Mouse (Mus musculus): Measurements from ENCODE around the gene Plagl2.
"Not testable (repeated sequence)": the region's sequence is repeated elsewhere in the genome, so short reads cannot be mapped to it uniquely, and the experiment has no call there.

Plagl2 gene

DNA sequence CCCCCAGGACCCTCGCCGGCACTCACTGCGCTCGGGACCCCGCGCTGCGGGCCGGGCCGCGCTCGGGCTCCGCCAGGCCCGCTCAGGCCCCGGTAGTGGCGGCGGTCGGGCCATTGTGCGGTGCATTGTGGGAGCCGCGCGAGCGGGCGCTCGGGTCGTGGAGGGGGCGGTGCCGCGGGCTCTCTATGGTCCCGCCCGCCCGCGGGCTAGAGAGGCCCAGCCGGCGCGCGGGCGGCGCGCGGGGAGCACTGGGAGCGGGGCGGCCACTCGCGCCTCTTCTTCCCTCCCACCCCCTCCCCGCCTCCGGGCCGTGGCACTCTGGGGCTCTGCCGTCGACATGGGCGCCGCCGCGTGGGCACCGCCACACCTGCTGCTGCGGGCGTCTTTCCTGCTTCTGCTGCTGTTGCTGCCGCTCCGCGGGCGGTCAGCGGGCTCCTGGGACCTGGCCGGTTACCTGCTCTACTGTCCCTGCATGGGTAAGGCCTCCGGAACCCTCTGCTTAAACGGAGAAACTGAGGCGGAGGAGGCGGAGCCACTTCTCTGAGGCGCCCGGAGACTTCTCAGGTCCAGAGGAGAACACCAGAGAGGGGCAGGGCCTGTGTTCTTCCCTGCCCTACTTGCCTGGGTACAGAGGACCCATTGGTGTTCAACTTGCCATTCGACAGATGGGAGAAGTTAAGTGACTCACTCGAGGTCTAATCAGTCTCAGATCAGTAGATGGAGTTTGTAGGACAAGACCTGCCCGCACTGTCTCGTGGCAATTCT lies at the start of gene Plagl2, which contains the start of gene Pofut1:
Gene Plagl2, minus strand, starts transcription at position 177 of the 765 bp plus-strand sequence.
Gene Pofut1, plus strand, starts transcription at position 284 of the 765 bp plus-strand sequence.
- in situ Hi-C loops (cut with MseI, MboI): no loop called here

DNA sequence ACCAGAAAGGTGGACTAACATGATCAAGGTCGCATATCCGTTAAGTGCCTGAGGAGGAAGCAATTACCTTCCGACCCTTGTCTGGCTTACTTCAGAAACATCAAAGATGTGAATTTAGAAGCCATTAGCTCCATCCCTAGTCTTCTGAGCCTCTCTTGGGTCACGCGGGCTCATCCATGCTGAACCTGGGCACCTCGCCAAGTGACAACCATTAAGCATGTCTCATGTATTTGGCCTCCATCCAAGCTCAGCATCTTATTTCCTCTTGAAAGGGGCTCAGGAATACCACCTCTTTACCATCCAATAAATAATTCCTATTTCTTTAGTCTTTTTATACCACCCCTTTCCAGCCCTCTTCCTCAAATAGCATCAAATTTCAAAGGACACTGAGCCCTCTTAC lies 46.6 kb upstream of the Plagl2 start:
- in situ Hi-C loops (cut with MseI, MboI): no loop called here

GRCm38 (mm10) chr2:153286524-153286923 lies 45.3 kb upstream of the Plagl2 start:
- in situ Hi-C loops (cut with MseI, MboI): no loop called here

DNA sequence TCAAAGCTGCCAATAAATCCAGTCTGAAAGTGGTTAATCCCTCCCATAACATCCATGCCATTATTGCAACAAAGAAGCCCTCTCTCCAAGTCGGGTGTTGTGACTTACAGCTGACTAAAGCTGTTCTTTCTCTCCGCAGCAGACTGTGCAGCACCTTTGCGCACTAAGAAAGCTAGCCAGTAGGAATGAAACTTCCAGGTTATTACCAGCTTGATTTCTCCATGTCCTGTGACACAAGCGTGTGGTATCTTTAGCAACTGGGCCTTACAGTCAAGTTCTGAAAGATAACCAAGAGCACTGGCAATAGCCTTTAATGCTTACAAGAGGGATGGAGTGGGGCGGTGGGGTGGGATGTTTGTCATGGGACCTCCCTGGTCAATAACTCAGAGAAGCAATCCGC lies 42.7 kb upstream of the Plagl2 start:
- in situ Hi-C loops (cut with MseI, MboI): no loop called here

DNA sequence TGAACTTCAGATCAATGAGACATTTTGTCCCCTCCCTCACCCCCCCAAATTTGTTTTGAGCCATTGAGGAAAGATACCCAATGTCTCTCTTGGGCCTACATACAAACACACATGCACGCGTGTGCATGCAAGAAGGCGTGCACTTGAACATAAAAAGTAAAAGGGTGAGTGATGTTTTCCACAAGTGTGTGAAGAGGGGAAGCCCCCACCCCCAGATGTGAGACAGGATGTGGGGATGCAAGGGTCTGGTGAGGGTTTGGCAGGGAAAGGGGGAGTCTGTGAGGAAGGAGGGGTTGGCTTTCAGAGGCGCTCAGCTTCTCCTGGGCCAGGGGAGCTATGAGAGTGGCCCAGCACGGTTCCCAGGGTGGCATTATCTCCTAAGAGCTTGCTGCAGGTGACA lies 37.1 kb upstream of the Plagl2 start:
- in situ Hi-C loops (cut with MseI, MboI): no loop called here

DNA sequence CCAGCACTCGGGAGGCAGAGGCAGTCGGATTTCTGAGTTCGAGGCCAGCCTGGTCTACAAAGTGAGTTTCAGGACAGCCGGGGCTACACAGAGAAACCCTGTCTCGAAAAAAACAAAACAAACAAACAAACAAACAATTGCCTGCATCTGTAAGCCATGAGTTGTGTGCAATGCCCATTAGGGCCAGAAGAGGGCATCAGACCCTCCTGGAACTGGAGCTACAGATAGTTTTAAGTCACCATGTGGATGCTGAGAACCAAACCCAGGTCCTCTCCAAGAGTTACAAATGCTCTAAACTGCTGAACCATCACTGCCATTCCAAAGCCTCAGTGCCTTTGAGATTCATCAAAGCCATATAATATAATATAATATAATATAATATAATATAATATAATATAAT lies 35.6 kb upstream of the Plagl2 start:
- in situ Hi-C loops (cut with MseI, MboI): not testable (repeated sequence)

DNA sequence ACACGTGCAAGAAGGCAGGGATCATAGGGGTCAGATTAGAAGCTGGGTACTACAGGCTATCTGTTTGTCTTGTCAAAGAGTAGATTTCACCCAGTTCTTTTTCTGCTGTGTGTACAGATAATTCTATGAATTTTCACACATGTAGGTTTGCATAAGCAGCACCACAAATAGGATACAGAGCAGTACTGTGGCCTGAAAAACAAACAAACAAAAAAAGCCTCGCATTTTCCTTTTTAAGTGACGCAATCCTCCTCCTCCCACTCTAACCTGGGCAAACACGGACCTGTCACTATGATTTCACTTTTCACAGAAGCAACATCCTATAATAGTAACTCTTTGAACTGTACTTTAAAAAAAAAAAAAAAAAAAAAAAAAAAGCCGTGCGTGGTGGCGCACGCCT lies 35.2 kb upstream of the Plagl2 start:
- in situ Hi-C loops (cut with MseI, MboI): no loop called here

DNA sequence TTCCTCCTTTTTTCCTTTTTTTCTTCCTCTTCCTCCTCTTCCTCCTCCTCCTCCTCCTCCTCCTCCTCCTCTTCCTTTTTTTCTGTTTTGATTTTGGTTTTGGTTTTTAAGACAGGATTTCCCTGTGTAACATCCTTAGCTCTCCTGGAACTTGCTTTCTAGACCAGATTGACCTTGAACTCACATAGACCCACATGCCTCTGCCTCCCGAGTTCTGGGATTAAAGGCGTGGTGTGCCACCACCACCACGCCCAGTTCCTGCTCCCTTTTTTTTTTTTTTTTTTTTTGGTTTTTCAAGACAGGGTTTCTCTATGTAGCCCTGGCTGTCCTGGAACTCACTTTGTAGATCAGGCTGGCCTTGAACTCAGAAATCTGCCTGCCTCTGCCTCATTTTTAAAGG lies 34.4 kb upstream of the Plagl2 start:
- in situ Hi-C loops (cut with MseI, MboI): not testable (repeated sequence)

GRCm38 (mm10) chr2:153274919-153275247 lies 33.7 kb upstream of the Plagl2 start:
- in situ Hi-C loops (cut with MseI, MboI): no loop called here

DNA sequence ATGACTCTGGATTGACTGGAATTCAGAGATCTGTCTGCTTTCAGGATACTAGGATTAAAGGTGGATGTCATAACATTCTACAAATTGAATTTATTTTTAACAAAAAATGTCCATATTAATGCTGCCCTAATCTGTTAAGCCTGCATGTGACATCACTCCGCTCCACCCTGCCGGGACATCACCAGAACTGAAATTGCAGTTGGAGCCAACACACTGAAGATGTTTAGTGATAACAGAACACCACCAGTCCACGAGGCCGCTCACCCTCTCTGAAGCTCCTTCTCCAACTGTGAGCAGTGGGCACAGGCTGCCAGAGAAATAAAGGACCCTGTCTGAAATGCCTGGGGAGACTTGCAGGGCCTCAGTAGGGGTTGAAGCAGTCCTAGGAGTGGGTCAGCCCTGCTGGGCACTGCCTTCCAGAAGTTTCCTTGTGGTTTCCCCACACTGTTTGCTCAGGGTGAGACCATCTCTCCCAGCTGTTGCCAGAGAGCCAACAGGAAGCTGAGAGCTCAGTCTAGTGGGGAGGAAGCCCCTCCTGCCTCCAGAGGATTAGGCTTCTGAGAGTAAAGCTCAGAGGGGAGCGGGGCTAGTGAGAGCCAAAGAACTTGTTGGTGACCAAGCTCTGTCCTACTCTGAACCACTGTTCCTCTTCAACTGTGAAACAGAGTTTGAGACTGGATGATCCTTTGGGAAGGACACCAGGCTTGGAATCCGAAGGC lies 33.1 kb upstream of the Plagl2 start:
- in situ Hi-C loops (cut with MseI, MboI): not testable (repeated sequence)

DNA sequence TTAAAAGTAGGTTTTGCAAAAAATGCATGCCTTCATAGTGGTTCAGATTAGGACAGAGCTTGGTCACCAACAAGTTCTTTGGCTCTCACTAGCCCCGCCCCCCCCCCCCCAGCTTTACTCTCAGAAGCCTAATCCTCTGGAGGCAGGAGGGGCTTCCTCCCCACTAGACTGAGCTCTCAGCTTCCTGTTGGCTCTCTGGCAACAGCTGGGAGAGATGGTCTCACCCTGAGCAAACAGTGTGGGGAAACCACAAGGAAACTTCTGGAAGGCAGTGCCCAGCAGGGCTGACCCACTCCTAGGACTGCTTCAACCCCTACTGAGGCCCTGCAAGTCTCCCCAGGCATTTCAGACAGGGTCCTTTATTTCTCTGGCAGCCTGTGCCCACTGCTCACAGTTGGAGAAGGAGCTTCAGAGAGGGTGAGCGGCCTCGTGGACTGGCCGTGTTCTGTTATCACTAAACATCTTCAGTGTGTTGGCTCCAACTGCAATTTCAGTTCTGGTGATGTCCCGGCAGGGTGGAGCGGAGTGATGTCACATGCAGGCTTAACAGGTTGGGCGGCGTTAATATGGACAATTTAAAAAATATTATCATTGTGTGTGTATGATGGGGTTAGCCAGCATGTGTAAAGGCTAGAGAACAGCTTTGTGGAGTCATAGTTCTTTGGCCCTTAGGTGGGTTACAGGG lies 29.1 kb upstream of the Plagl2 start:
- in situ Hi-C loops (cut with MseI, MboI): not testable (repeated sequence)

DNA sequence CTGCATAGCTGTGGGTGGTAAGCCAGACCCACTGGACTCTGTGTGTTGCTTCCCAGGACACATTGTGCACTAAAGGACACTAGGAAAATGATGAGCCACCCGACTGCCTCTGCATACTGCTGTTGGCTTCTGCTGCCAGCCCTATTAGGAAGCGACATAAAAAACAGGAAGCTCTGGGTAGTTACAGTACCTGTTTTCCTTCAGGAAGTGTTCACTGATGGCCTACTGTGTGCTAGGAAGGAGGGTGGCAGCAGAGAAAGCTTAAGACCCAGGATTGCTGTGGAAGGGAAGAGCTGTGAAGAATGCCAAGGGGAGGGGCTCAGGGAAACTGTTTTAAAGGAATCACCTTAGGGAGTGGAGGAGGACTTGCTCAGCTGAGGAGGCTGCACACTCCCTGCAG lies 26.1 kb upstream of the Plagl2 start:
- in situ Hi-C loops (cut with MseI, MboI): no loop called here

DNA sequence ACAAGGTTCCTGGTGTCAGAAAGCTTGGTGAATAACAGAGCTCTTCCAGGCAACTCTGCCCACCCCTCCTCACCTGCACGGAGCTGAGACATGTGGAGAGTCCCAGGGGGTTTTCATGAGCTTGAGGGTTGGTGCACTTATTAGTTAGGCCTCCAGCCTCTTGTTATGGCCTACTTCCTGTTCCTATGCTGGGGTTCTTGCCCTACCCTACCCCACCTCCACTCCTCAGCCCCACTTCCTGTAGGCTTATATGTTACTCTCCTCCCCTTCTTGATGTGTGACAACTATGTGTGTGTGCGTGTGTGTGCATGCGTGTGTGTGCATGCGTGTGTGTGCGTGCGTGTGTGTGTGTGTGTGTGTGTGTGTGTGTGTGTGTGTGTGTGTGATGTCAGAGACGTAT lies 21.8 kb upstream of the Plagl2 start:
- in situ Hi-C loops (cut with MseI, MboI): no loop called here

- in situ Hi-C loops (cut with MseI, MboI): no loop called here
Observed at GRCm38 (mm10) chr2:153259864-153260674, 18.8 kb upstream of the Plagl2 start.

DNA sequence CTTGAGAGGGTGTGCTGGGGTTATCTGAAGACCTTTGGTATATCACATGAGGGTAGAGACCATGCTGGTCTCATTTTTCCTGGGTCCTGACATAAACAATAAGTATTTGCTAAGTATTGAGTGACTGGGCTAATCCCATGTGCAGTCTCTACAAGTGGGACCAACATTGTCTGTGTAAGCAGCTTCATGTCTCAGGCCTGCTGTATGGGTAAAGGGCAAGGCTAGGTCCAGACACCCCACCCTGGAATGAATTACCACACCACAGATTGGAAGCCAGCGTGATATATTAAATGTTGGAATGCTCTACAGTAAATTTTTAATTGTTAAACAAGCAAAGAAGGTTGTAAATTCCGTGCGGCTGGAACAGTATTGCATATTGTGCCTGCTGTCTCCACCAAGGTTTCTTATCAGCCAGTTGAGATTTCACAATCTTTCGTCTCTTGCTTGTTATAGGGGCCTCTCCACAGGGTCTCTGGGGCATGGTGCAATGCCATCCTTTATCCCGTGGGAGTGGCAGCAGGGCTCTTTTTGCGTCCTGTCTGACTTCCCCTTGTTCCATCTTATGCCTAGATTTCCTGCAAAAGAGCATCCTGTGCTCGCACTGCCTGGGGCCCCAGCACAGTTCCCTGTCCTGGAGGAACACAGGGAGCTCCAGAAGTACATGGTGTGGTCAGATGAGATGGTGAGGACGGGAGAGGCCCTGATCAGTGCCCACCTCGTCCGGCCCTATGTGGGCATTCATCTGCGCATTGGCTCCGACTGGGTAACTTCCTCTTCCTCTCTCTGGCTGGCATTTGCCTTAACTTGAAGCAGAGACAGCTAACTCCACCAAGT lies 18.0 kb upstream of the Plagl2 start:
- in situ Hi-C loops (cut with MseI, MboI): no loop called here

- in situ Hi-C loops (cut with MseI, MboI): no loop called here
Observed at GRCm38 (mm10) chr2:153256604-153257003, 15.4 kb upstream of the Plagl2 start.

- in situ Hi-C loops (cut with MseI, MboI): no loop called here
Observed at GRCm38 (mm10) chr2:153249751-153250150, 8.5 kb upstream of the Plagl2 start.

GRCm38 (mm10) chr2:153242156-153242555 lies 930 bp upstream of the Plagl2 start:
- in situ Hi-C loops (cut with MseI, MboI): no loop called here

DNA sequence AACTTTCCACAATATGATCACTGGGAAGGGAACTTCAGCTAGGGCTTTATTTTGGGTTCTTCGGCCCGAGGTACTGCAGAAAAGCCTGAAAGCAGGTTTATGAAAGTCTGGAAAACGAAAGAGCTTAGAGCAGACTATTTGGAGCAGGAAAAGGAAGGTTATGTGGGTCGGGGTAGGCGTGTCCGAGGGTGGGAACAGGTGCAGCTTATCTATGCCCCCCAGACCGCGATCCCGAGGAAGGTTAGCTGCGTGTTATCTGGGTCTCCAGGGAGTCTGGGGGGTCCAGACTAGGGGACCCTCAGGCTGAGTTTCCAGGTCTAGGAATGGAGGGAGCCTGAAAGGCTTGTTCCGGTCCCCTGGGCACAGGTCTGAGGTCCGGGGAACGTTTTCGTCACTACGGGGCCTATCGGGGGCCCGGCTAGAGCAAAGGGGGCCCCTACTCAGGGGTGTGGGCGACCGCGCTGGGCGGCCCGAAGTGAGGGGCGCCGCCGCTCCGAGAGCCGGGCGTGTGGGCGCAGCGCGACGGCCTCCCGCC lies 458 bp downstream of the Plagl2 start:
- in situ Hi-C loops (cut with MseI, MboI): no loop called here

DNA sequence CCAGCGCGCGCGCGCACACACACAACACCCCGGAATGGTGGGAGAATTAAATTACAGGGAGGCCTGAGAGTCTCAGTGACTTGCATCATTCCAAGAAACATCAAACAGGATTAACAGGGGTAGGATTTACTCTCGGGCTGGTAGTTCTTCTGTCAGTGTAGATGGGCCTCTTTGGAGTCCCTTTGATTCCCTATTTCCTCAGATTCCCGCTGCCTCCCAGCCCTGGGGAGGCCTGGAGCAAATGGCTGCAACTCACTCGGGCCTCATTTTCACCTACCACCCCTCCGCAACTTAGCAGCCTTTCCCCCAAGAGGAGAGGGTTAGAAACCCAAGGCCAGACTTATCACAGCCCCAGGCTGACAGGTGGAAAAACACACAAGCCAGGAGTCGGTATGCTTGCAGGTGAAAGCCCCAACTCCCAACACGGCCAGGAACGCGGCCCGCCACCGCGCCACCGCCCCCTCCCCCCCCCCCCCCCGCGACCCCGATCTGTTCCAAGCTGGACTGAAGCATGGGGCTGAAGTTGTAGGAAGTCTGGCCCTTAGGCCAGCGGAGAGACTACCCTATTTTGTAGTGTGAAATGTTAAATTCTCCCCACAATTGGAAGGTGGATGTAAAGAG lies 1.3 kb downstream of the Plagl2 start:
- in situ Hi-C loops (cut with MseI, MboI): no loop called here
